Mouse (Mus musculus): Measurements from ENCODE around the gene St6galnac1. TPM values are rescaled to one million over a fixed set of nuclear protein-coding genes. Genes with fewer than 3 reads are reported as not detected.
A peak's percentile ranks its signal among the peaks of the same experiment; 100 is the strongest.
"Not testable (repeated sequence)": the region's sequence is repeated elsewhere in the genome, so short reads cannot be mapped to it uniquely, and the experiment has no call there.

The St6galnac1 gene
- polyA plus RNA-seq, 1 experiment from 2014 or later = not detected

DNA sequence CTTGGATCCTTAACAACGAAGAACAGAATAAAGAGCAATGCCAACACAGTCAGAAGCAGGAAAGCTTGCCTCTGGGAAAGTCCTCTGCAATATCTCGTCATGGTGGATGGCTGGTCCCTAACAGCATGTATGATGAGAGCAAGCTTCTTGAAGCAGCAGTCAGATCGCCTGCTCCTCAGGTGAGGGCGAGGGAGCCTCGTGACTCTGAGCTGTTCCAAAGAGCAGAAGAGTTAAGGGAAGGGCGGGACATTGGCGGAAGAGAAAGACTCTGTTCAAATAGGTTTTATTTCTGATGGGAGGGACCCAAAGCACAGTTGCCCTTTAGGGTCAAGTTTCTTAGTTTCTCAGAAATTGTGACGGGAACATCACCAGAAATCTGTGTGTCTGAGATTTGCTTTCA lies 25.6 kb downstream of the St6galnac1 start:
- Histone ChIP-seq H3K4me2 (no peak overlapping the region), H3K36me3 (no peaks in the 10 kb centered on the region), H3K9ac (no peak overlapping the region), H3K9me3 (no peaks in the 10 kb centered on the region), H3K27ac (replicated peaks) (no peak overlapping the region), H3K4me3 (no peak overlapping the region), H3K4me1 (replicated peaks) (no peaks in the 10 kb centered on the region), H3K27me3 (no peaks in the 10 kb centered on the region)
- no peak for ATAC-seq (ENCODE audit: low FRiP score, low read depth)
- WGBS = 86% methylated on average over 8 of the region's 8 CpGs

DNA sequence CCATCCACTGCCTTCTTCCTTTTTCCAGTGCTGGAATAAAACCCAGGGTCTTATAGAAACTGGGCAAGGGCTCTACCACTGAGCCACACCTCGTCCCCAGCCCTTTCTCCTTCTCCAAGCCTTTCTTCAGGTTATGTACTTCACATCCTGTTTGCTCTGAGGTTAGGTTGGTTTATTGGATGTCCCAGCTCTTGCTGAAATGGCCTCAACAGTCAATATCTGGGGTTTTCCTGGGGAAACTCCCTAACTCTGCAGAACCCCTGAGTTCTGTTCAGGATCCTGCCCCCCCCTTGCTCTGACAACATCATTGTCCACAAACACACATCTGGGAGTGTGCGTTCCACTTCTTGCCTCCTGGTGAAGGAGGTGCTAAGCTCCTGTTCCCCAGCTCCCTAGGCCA lies 26.6 kb downstream of the St6galnac1 start:
- not testable (repeated sequence) for H3K36me3 ChIP-seq; H3K4me3 ChIP-seq; H3K9me3 ChIP-seq; H3K27me3 ChIP-seq; H3K4me2 ChIP-seq; ATAC-seq (ENCODE audit: low FRiP score, low read depth); H3K27ac ChIP-seq (replicated peaks); H3K9ac ChIP-seq; H3K4me1 ChIP-seq (replicated peaks)
- WGBS = 85% methylated on average over 2 of the region's 2 CpGs

DNA sequence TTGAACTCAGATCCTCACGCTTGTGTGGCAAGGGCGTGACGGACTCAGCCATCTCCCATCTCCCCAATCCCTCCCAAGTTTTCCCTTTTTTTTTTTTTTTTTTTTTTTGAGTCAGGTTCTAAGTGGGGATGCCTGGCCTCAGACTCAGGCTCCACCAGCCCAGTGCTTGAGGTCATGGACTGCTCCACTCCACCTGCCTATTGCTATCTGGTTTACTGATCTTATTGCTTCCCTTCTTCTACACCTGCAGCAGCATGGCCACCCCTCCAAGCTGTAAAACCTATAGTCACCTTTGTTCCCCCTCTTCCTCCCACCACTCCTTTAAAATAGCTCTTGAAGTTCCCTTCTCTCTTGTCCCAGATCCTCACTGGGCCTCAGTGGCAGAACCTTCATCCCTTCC lies 28.5 kb downstream of the St6galnac1 start:
- ATAC-seq (ENCODE audit: low FRiP score, low read depth); H3K27ac ChIP-seq (replicated peaks); H3K36me3 ChIP-seq; H3K4me2 ChIP-seq; H3K27me3 ChIP-seq; H3K9me3 ChIP-seq; H3K9ac ChIP-seq; H3K4me1 ChIP-seq (replicated peaks); H3K4me3 ChIP-seq: not testable (repeated sequence)
- 94% methylated on average over 3 of the region's 3 CpGs for WGBS

DNA sequence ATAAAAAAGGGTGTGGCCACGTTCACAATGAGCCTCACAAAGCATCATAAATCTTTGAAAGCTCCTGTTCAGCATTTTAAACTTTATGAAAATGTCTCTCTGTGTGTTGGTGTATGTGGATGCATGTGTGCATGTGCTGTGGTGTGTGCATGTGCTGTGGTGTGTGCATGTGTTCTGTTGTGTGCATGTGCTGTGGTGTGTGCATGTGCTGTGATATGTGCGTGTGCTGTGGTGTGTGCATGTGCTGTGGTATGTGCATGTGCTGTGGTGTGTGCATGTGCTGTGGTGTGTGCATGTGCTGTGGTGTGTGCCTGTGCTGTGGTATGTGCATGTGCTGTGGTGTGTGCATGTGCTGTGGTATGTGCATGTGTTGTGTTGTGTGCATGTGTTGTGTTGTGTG lies 29.9 kb downstream of the St6galnac1 start:
- not testable (repeated sequence) for H3K27me3 ChIP-seq; ATAC-seq (ENCODE audit: low FRiP score, low read depth); H3K9me3 ChIP-seq; H3K36me3 ChIP-seq; H3K4me2 ChIP-seq; H3K4me1 ChIP-seq (replicated peaks); H3K9ac ChIP-seq; H3K4me3 ChIP-seq; H3K27ac ChIP-seq (replicated peaks)
- WGBS = 77% methylated on average over 2 of the region's 2 CpGs

DNA sequence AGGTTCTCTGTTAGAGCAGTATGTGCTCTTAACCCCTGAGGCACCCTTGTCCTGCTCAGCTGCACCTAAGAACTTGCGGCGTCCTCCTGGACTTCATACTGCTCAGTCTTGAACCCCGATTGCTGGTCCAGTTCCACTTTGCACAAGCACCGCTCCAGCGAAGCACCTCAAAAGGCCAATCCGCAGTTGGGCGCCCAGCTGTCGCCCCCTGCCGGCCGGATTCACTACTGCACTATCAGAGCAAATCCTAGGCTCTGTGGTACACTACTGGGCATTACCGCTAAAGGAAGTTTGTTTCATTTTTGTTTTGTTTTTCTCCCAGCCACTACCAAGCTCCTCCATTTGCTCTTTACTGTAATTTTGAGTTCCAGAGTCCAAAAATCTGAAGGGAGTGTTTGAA lies 36.9 kb downstream of the St6galnac1 start:
- Histone ChIP-seq H3K36me3 (no peaks in the 10 kb centered on the region), H3K9me3 (no peaks in the 10 kb centered on the region), H3K27ac (replicated peaks) (no peak overlapping the region), H3K4me3 (no peak overlapping the region), H3K4me1 (replicated peaks) (no peaks in the 10 kb centered on the region), H3K4me2 (no peak overlapping the region), H3K9ac (no peak overlapping the region), H3K27me3 (no peaks in the 10 kb centered on the region)
- no peak for ATAC-seq (ENCODE audit: low FRiP score, low read depth)
- WGBS = 50% methylated on average over 11 of the region's 11 CpGs

DNA sequence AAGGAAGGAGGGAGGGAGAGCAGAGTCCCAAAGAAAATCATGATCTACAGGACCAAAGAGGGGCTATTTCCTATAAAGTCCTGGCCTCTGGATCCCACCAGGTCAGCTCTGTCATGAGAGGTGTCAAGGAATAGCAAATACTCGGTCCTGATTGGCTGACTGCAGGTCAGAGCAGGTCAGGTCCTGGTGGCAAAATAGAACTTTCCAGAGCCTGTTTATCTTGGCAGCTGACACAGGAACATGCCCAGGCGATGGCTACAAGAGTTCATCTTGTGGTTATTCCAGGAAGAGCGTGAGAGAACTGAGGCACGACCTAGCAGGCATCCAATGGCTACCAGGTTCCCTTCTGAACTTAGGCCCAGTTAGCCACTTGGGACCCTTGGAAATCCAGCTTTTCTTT lies 42.8 kb downstream of the St6galnac1 start:
- no peaks in the 10 kb centered on the region for H3K4me1 ChIP-seq (replicated peaks)
- H3K9me3 ChIP-seq = no peaks in the 10 kb centered on the region
- no peaks in the 10 kb centered on the region for H3K36me3 ChIP-seq
- no peak overlapping the region for H3K4me2 ChIP-seq
- ATAC-seq (ENCODE audit: low FRiP score, low read depth) = no peak
- no peaks in the 10 kb centered on the region for H3K27me3 ChIP-seq
- no peak overlapping the region for H3K9ac ChIP-seq
- WGBS = 84% methylated on average over 4 of the region's 4 CpGs
- H3K4me3 ChIP-seq = no peak overlapping the region
- no peak overlapping the region for H3K27ac ChIP-seq (replicated peaks)

DNA sequence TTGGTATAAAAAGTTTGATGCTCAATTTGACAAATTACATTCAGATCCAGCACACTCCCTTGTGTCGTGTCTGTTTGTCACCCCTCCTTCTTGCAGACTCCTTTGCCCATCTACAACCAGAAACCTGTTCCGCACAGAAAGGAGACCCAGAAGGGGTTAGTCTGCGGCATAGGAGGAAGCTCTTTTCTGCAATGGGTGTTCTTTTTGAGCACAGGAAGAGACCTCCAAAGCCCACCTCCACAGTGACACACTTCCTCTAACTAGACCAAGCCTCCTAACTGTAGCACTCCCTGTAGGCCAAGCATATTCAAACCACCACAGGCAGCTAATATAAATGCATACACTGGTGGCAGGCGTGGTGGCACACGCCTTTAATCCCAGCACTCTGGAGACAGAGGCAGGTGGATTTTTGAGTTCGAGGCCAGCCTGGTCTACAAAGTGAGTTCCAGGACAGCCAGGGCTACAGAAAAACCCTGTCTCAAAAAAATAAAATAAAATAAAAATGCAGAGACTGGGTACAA lies 44.2 kb downstream of the St6galnac1 start:
- WGBS = 94% methylated on average over 6 of the region's 6 CpGs
- not testable (repeated sequence) for H3K4me1 ChIP-seq (replicated peaks); H3K9me3 ChIP-seq; H3K27ac ChIP-seq (replicated peaks); H3K4me3 ChIP-seq; H3K9ac ChIP-seq; H3K4me2 ChIP-seq; H3K27me3 ChIP-seq; H3K36me3 ChIP-seq; ATAC-seq (ENCODE audit: low FRiP score, low read depth)

DNA sequence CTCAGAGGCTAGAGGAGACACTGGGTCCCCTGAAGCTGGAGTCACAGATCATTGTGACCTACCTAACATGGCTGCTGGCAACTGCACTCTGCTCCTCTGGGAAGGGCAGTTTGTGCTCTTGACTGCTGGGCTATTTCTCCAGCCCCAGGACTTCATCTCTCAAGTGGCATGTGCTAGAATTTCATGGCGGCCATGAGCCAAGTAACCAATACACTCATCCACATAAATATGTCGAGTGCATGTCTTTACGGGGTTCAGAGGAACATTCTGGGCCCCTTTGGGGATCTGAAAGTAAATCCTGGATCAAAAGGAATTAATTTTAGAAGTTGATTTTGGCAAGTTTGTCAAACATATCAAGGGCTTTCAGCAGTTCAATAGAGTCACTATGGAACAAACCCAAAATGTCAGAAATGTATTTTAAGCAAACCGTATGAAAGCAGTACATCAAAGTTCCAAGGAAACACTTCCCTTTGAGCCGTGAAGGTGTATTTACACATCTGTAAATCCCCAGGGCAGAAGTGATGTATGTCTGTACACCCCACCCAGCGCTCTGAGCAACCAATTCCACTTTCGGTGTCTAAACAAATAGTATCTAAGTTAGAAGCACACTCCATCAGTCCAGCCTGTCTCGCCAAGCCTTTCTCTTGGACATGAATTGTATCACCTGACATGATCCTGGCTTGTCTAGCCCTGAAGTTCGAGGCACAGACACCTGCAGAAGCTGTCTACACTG lies 45.9 kb downstream of the St6galnac1 start:
- Histone ChIP-seq H3K9ac (no peak overlapping the region), H3K9me3 (no peaks in the 10 kb centered on the region), H3K27ac (replicated peaks) (no peak overlapping the region), H3K4me1 (replicated peaks) (peaks cover 10% of the 10 kb centered on the region), H3K4me2 (no peak overlapping the region), H3K27me3 (no peaks in the 10 kb centered on the region), H3K4me3 (no peak overlapping the region), H3K36me3 (no peaks in the 10 kb centered on the region)
- ATAC-seq (ENCODE audit: low FRiP score, low read depth) = no peak
- WGBS = 87% methylated on average over 9 of the region's 9 CpGs

DNA sequence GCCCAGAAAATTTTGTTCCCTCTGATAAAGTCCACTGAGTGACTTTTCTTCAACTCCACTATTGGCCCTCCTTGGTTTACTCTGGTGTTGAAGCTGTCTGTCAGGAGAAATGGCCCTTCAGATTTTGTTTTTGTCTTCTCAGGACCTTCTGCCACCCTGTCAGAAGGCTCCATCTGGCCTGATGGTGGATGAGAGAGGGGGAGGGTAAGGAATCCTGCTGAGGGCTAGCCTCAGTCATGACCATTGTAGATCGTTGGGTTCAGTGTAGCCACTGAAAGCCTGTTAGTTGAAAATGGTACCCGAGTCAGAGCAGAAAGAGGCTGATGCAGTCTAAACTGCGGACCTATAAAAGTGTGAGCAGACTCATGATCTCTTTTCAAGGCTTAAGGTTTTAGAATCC lies 49.2 kb downstream of the St6galnac1 start:
- WGBS = 79% methylated on average over 3 of the region's 3 CpGs
- H3K27ac ChIP-seq (replicated peaks) = no peak overlapping the region
- peaks cover 10% of the 10 kb centered on the region for H3K4me1 ChIP-seq (replicated peaks)
- H3K27me3 ChIP-seq = no peaks in the 10 kb centered on the region
- no peaks in the 10 kb centered on the region for H3K36me3 ChIP-seq
- no peak for ATAC-seq (ENCODE audit: low FRiP score, low read depth)
- H3K9me3 ChIP-seq = no peaks in the 10 kb centered on the region
- no peak overlapping the region for H3K9ac ChIP-seq
- H3K4me3 ChIP-seq = no peak overlapping the region
- H3K4me2 ChIP-seq = no peak overlapping the region

DNA sequence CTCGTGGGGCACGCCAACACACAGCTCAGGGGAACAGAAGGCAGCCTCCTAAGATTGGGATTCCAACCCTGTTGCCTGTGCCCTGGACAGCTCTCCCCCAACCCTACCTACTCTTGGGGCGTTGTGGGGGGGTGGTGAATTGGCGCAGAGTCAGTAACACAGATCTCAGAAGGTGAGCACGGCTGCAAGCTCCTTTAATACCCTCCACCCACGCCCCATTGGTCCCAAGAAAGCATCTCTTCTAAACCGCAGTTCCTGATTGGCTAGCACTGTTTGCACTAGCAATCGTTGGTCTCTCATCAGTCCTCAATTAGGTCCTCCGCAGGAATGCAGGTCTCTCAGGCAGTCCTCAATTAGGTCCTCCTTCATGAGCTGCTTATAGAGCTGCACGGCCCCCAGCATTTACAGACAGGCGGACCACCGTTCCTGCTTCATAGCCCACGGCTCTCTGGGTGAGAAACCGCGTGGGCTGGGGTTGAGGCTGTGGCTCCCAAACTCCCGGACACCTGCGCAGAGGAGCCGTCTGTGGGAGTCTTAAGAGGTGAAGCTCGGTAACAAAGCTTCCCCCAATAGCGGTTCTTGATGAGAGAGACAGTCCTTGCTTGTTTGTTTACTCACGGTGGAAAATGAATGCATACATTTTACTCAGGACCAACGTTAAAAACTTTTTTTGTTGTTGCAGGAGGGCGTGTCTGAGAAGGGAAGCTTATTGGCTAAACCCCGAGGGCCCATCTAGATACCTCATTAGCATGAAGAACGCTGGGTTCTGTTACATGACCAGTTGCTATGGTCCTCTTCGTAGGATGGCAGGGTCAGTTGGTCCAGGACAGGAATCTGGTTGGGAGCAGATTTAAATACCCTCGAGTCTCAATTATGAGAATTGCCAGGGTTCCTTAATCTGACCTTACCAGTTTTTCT lies 50.0 kb downstream of the St6galnac1 start:
- no peaks in the 10 kb centered on the region for H3K36me3 ChIP-seq
- H3K9me3 ChIP-seq = no peaks in the 10 kb centered on the region
- peak overlapping the region; percentile 17 for H3K4me3 ChIP-seq
- no peak overlapping the region for H3K27ac ChIP-seq (replicated peaks)
- peak overlapping the region; percentile 47 for H3K4me2 ChIP-seq
- peaks cover 10% of the 10 kb centered on the region for H3K4me1 ChIP-seq (replicated peaks)
- 0 out of 2 replicates have a peak overlapping the region, but pooled peaks have one; percentile 8 for H3K9ac ChIP-seq
- ATAC-seq (ENCODE audit: low FRiP score, low read depth) = peak; percentile 42; the same call in 1 of the 2 replicates
- H3K27me3 ChIP-seq = no peaks in the 10 kb centered on the region
- 33% methylated on average over 27 of the region's 27 CpGs for WGBS

DNA sequence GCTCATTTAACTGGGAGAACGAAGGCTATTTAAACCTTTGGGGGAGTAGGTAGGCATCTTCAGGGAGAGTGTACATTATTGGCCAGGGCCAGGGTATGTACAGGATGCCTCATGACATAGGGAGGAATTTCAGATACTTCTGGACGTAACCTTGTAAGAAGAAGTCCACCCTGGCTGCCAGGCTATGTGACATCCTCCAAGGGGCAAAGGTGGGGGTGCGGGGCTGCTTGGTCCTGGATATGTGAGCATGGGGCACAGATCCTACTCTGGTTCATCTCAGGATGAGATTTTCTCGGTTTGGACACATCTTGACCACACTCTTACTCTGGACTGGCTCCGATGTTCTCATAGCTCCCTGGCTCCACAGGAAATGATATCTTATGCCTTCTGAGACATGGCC lies 52.2 kb downstream of the St6galnac1 start:
- no peak overlapping the region for H3K4me3 ChIP-seq

DNA sequence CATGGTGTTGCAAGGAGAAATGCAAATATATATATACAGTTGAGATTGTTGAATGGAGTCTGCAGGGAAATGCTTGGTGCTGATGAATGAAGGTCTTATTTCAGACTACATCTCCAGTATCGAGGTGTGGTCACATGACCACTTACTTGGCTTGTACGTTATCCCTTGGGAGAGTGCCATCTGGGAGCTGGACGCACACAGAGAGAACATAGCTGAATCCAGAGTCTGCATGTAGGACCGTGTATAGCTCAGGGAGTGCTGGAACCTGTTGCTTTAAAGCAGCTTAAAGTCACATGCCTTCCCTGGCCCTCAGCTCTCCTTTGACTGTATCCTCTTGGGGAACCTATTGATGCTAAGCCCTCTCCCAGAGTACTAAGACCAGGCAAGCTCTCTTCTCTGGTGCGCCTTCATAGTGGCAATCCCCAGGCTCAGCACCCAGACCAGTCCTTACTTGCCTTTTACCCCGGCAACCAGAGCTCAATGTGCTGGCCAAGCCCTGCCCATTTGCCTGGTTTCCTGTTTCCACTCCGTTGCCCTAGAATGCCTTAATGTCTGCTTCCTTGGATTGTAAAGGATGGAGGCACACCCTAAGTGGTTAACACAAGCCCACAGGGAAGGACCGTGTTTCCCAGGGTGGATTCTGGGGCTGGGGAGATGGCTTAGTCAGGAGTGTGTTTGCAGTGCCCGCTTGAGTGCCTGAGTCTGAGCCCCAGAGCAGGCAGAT lies 53.6 kb downstream of the St6galnac1 start:
- Histone ChIP-seq H3K4me3 (no peak overlapping the region), H3K4me2 (no peak overlapping the region), H3K36me3 (no peaks in the 10 kb centered on the region), H3K4me1 (replicated peaks) (peaks cover 10% of the 10 kb centered on the region), H3K27me3 (no peaks in the 10 kb centered on the region), H3K27ac (replicated peaks) (no peak overlapping the region), H3K9ac (no peak overlapping the region), H3K9me3 (no peaks in the 10 kb centered on the region)
- ATAC-seq (ENCODE audit: low FRiP score, low read depth) = no peak
- WGBS = 64% methylated on average over 9 of the region's 9 CpGs

More for the DNA sequence above, 52.2 kb downstream of the St6galnac1 start:
- Histone ChIP-seq H3K9me3 (no peaks in the 10 kb centered on the region), H3K27ac (replicated peaks) (no peak overlapping the region), H3K4me1 (replicated peaks) (peaks cover 10% of the 10 kb centered on the region), H3K27me3 (no peaks in the 10 kb centered on the region), H3K36me3 (no peaks in the 10 kb centered on the region), H3K9ac (no peak overlapping the region), H3K4me2 (no peak overlapping the region)
- ATAC-seq (ENCODE audit: low FRiP score, low read depth) = no peak
- WGBS = 93% methylated on average over 5 of the region's 5 CpGs
